Mouse (Mus musculus) testis, adult 2 months (tissue): ENCODE results near the gene Ctnna2.

Experiments
- CTCF ChIP-seq: fragments of 200-500 bp; IDR thresholded peaks from 2 replicates; pipeline ENCODE4 v1.5.1; 2012; ENCODE audit warnings: low read depth, mild to moderate bottlenecking, inconsistent platforms, low read length, moderate library complexity; ENCODE audit not compliant: control insufficient read depth, insufficient read depth, insufficient replicate concordance
- POLR2A ChIP-seq: fragments of 200-500 bp; IDR thresholded peaks from 2 replicates; pipeline ENCODE4 v1.6.1; 2012; ENCODE audit warnings: low read depth, mild to moderate bottlenecking, inconsistent platforms, low read length, moderate library complexity; ENCODE audit not compliant: control insufficient read depth

DNA sequence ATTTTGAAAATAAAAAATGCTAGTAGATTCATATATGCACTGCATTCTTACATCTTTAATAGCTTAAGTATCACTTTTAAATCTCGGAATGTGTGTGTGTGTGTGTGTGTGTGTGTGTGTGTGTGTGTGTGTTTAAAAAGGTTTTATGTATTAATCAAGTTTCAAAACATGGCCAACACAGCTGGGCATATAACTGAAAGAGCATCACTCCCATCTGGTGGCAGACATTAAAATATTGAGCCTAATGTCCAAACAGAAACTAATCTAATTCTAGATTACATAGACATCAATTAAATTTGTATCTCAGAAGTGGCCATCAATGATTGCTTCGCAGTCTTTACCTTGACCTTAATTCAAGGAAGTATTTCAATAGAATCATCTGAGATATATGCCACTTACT, 140.4 kb downstream of the Ctnna2 start:
- TF ChIP-seq POLR2A (no peak), CTCF (no peak)
